Mouse (Mus musculus) kidney, postnatal 14 days (tissue): ENCODE results near the gene Tmem62.
"Not testable (repeated sequence)": the region's sequence is repeated elsewhere in the genome, so short reads cannot be mapped to it uniquely, and the experiment has no call there.

Experiments
- DNase-seq: peaks from one replicate; pipeline ENCODE4 v3.0.0; 2022; ENCODE audit warnings: mixed read lengths

Gene Tmem62

DNA sequence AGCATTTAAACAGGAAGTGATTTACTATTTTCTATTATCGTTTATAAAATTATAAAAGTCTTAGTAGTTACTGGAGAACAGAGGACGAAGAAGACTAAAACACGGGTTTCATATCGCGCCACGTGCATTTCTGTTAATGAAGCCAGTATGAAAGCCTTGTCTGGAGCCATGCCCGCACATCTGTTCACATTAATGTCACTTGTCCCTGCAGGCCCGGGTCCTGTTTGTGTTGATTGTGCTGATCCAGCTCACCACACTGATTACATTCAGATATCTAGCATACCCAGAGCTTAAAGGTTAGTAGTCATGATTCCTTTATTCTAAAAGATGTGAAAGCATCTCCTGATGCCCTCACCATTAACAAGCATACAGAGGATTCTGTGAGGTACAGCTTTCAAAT, 22.0 kb downstream of the Tmem62 start:
- DNase-seq, result no peak

DNA sequence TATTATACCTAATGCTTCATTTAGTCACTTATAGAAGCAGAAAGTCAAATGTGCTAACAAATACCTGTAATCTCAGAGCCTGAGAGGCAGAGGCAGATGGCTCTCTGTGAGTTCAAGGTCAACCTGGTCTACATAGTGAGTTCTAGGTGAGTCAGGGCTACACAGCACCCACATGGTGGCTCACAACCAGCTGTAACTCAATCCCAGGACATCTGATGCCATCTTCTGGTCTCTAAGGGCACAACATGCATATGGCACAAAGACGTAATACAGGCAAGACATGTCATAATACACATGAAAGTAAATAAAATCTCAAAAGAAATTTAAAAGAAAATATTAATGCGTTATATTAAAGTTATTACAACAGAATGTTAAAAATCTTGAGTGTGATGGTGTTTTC, 26.8 kb downstream of the Tmem62 start:
- no peak for DNase-seq

DNA sequence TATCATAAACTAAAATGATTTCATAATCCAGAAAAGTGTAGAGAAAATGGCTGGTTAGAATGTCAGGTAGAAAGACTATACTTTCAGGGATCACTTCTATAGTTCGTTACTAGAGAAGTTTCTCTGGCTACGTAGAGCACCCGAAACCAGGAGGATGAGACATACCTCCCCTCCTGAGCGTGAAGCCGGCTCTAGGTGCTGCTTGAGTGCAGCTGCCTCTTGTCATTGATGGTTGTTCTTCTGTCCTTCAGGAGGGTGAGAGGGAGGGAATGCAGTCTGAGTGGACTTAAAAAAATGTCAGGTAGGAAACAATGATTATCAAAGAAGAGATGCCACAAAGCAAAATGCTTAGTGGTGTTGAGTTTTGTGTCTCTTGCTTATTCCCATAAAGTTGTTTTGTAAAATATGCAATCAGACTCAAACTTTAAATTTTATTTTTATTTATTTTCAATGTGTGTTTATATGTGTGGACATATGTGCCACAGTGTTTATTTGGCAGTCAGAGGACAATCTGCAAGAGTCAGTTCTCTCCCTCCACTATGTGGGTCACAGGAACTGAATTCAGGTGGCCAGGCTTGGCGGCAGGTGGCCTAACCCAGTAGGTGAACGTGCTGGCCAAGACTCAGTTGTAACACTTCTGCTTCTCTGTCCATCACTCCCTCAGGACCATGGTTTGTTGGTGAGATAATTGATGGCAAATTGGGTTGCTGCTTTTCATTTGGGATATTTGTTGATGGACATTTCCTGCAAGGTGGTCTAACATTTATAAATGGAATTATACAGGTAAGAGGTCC, 27.4 kb downstream of the Tmem62 start:
- DNase-seq, result no peak

DNA sequence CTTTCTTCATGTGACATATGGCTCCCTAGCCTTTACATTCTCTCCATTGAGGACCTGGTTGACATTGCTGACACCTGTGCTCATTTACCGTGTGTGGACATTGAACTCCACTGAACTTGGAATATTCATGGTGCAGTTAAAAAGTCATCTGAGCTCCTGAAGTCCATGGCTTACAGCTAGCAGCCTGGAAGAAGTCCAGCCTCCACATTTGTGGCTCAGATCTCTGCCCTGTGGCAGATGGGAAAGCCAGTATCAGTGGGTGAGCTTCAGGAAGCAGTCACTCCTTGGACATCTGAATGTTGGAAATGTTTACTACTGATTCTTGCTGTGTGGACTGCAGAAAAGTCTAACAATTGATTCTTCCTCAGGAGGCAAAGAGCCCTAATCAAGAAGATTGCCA, 30.2 kb downstream of the Tmem62 start:
- DNase-seq, result peak; percentile 16

DNA sequence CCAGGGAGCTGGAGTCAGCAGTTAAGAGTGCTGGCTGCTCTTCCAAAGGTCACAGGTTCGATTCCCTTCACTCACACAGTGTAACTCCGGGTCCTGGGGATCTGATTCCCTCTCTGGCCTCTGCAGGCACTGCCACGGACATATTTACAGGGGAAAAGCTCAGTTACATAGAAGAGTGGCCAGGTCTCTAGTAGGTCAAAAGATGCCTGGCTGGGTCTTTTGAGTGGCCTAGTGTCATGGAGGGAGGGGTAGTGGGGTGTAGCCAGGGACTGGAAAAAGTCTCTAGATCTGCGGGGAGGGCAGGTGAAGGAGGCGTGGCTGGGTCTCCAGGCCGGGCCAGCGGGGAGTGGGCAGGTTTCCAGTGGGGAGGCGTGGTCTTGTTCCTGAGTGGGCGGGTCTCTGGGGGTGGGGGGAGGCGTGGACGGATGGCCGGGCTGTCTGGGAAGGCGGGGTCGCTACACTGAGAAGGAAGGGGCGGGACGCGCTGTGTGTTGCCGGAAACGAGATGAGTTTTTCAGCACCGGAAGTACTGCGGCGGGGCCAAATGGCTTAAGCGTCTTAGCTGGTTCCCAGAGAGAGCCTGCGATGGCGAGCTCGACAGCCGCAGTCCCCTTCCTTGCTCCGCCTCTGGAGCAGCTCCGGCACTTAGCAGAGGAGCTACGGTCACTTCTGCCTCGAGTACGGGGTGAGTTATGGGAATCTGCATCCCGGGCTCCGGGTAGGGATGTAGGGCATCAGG, 31.3 kb downstream of the Tmem62 start, which contains the start of gene Ccndbp1:
Ccndbp1 (plus strand) TSS at position 479 of the 739 bp plus-strand sequence.
- DNase-seq, result peak; percentile 96

DNA sequence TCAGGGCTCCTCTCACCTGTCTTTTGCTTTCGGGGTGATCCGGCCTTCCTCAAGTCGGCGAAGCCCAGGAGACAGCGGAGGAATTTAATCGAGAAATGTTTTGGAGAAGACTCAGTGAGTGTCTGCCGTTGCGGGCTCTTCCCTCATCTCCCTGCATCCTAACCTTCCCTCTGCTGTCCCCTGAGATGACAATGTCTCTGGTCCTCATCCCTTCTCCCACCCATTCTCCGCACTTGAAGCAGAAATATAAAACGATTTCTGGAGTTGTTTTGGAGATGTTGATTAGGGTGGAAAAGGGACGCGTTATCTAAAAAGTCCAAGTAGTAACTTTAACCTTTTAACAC, 31.8 kb downstream of the Tmem62 start:
- no peak for DNase-seq

DNA sequence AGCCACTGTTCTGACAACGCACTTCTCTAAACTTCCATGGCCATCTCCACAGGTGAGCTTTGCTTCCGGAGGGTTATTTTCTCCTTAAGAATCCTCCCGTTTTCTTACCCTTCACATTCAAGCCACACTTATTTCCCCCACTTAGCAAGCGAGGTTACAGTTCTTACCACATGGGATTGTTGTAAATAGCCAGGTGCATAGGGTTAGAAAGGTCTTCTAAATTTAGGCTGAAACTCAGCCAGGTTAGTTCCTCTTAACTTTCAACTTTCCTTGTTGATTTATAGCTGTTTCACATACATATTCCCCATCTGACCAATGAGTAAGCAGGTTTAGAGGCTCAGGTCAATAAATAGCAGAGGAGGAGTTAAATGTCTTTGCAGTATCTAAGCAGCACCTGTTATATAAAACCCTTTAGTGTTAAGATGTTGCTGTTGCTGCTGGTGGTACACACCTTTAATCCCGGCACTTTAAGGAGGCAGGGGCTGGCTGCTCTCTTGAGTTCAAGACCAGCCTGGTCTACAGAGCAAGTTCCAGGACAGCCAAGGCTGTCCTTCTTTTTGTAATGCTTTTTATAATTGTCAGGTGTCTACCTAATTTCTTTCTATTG, 32.4 kb downstream of the Tmem62 start:
- no peak for DNase-seq

DNA sequence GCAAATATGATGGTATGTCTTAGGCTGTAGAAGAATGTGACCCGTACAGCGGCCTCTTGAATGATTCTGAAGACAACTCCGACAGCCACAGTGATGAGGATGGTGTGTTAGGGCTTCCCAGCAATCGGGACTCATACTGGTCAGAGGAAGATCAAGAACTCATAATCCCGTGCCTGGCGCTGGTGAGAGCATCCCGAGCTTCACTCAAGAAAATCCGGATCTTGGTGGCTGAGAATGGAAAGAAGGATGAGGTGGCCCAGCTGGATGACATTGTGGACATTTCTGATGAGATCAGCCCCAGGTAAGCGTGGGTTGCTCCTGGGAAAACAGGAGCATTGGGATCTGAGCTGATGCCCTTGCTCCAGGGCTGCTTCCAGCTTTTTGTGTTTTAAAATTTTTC, 35.9 kb downstream of the Tmem62 start:
- no peak for DNase-seq

DNA sequence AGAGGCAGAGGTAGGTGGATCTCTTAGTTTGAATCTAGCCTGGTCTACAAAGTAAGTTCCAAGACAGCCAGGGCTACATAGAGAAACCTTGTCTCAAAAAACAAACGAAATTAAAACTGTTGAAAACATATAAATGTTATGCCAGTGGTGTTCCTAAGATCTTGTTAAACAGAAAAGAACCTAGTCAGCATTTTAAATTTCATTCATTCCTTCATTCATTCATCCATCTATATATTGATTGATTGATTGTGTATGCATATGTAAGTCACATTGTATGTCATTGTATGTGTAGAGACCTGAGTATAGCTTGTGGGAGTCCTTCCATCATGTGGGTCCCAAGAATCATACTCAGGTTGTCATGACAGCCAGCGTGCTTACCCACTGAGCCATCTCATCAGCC, 38.7 kb downstream of the Tmem62 start:
- no peak for DNase-seq

DNA sequence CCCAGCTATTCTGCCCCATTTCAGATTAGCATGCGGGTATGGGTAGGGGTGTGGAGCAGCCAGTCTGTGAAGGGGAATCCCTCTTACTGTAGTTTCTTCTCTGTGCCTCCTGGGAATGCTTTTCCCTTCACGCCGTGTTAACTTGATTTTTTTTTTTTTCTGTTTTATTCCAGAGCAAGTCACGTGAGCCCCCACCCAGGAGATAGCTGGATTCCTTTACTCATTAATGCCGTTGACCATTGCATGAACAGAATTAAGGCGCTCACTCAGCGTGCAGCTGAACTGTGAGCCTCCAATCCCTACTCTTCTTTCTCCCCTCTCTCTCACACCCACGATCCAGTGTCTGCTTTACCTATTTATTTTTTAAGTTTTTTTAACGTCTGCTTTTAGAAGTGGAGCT, 39.4 kb downstream of the Tmem62 start:
- DNase-seq, result peak; percentile 61

DNA sequence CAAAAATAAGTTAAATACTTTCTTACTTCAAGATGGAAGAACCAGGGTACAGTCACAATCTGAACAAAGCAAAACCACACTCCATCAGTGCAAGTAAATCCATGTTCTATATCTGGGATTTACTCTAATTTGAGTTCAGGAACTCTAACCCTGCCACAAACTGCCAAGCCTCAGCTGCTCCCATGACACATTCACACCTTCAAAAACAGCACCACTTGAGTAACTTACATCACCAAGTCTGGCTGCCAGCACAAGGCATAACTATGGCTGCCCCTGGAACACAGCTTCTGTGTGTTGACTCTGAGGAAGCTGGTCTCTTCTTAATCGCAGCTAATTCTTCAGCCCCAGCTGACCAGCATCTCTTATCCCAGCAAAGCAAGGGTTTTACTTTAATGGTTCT, 40.3 kb downstream of the Tmem62 start:
- no peak for DNase-seq

DNA sequence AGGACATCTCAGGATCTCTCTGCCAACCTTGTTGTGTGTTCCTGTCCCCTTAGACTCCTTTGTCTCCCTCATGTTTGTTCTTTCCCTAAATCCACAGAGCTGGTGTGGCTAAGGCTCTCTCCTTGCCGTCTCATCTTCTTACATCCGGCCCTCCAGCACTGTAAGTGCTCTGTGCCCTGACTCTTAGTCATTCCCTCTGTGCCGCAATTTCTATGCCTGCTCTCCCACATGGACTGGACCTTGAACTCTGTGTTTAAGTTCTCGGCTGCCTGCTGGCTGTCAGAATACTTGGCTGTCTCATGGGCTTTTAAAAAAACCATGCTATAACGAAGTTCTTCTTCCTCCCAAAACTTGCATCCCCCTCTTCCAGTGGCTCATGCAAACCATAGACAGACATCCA, 46.1 kb downstream of the Tmem62 start:
- DNase-seq, result peak; percentile 42

DNA sequence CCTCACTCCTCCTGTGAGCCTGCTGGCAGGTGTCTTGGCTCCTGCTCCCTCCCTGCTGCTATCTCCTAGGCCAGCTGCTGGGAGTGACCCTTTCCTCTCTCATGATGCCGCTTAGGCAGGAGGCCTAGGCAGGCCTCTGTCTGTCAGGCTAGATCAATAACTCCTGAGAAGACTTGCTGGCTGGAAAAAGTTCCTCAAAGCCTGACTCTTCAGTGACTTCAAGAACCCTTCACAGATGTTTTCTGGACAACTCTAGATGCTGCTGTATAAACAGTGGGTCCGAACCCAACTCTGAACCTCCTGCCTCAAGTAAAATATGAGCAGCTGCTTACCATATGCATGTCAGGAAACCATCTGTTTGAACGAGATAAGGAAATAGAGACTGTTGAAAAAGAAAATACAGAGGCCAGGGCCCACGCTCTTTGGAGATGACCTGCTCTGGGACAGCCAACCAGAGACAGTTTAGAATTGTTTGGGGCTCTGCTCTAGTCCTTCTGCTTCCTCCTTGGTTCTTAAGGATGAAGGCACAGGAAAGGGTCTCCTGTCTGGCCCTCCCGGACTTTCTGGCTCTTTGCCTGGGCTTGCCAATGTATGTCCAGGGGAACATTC, 60.0 kb downstream of the Tmem62 start, which contains the start of gene Epb42:
Epb42 (minus strand) TSS at position 340 of the 609 bp plus-strand sequence.
- DNase-seq, result no peak

DNA sequence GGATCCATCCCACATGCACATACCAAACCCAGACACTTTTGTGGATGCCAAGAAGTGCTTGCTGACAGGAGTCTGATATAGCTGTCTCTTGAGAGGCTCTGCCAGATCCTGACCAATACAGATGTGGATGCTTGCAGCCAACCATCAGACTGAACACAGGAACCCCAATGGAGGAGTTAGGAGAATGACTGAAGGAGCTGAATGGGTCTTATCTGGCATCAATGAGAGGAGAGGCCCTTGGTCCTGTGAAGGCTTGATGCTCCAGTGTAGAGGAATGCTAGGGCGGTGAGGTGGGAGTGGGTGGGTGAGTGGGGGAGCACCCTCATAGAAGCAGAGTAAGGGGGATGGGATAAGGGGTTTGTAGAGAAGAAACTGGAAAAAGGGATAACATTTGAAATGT, 62.0 kb downstream of the Tmem62 start:
- not testable (repeated sequence) for DNase-seq

DNA sequence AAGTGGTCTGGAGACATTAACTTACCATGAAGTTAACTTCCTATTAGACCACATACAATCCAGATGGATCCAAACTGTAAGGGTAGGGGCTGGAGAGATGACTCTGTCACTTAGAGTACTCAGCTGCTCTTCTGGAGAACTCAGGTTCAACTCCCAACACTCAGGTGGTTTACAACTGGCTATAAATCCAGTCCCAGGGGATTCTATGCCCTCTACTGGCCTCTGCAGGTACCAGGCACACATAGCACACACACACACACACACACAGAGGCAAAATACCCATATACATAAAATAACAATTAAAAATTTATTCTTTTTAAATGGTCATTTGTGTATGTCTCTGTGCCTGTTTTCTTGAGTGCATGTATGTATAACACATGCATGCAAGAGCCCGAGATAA, 62.6 kb downstream of the Tmem62 start:
- DNase-seq, result no peak

DNA sequence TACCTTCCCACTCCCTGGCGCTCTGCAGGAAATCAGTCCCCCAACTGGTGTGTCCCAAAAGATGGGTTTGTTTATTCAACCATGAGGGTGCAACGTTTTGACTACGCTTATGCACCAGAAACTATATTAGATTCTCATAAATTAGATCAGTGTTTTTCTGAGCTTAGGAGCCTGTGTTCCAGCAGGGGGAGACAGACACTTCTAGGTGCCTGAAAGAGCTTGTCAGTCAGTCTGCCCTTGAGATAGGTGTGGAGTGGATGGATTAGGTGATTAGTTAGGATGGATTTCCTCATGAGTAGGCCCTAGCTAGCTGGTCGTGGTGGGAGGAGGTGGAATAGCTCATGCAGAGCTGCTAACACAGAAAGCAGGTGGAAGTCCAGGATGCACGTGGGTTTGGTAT, 64.3 kb downstream of the Tmem62 start:
- DNase-seq, result peak; percentile 44

DNA sequence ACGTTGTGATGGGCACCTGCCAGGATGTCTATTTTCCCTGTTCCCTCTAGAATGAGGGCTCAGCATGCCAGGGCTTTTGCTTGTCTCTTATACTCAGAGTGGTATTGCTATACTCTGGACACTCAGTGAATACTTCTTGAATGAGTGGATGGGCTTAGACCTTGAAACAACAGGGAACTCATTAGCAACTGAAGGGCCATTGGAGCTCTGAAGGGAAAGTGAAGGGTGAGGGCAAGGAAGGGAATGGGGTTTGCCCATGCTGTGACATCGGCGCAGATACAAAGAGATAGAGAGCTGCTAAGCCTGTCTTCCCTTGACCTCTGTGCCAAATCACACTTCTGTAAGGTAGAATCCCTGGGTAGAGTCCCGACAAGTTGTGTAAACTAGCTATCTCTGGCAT, 68.8 kb downstream of the Tmem62 start:
- no peak for DNase-seq

DNA sequence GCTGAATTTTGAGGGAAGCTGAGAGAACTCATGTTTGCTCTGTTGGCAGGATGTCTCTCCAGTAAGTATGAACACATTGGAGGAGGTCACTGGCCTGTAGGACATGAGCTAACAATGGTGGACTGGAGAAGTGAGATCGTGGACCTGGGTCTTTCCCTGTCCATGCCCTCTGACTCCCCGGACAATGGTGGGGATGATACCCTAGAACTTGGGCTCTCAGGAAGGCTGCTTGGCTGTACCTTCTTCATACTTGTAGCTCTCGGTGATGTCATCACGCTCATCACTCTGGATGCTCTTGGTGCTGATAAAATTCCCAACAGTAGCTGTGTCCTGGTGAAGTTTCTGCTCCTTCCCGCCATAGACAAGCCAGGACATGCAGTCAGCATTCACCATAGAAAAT, 75.4 kb downstream of the Tmem62 start:
- DNase-seq, result no peak

DNA sequence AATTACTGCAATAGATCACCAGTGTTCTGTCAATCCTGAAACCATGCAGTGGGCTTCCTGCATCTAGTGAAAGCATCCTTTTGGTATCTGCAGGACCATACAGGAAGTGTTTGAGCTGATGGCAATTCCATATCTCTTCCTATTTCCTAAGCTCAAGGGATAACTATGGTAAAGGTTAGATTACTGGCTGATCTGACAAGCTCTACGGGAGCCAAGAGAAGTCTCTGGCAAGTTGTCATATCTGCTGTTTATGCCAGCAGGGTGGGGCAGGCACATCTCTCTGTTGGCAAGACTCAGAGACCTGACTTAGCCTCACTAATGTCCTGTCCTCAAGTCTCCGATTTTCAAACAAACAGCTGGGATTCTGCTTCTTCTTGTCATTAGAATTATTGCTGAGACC, 77.2 kb downstream of the Tmem62 start:
- no peak for DNase-seq

DNA sequence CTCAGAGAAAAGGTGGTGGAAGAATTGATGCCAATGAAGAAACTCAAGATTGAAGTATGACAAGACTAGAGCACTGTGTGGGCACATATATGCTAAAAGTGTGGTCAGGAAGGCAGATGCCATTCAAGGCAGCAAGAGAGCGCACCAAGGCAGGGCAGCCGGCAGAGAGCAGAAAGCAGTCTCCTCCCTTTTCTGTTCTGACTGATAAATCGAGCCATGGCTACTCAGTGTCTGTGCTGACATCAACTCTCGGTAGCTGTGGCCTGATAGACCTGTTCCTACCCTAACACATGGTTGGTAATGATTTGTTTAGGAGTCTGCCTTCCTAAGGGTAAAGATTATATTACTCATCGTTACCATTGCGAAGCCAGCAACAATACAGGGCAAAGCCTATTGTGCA, 79.1 kb downstream of the Tmem62 start:
- no peak for DNase-seq
